Mouse (Mus musculus): Measurements from ENCODE around the gene Togaram1.

Togaram1 gene

DNA sequence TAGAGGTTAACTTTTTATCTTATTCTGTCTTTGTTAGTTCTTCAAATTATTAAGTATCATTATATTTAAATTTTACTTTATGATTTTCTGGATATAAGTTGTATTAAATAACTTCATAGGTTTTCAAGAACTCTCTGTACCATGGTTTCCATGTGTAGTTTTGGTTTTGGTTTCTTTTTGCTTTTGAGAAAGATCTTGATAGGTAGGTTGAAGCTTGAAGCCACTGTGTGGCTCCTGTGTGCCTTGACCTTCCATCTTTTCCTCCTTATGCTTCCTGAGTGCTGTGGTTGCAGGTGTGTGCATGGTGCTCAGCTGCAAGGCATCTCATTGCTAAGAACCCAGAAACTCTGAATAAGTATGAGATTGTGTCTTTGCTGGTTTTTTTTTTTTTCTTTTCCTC, 83.2 kb downstream of the Togaram1 start:
- in situ Hi-C loops (cut with MboI, MseI): no loop called here

DNA sequence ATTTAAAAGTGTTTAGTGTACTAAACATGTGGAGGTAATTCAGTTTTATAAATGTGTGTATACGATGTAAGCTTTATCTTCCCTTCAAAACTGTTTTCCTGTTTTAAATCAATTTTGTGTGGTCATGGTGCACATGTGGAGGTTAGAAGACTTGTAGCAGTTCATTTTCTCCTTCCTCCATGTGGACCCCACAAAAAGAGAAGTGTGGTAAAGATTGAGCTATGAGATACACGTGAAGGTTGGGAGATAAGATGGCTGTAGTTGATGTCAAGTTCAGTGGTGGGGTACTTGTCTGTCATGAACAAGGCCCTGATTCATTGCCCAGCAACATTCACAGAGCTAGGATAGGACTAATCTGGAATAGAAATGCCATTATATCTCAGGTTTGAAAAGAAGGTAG, 92.6 kb downstream of the Togaram1 start:
- in situ Hi-C loops (cut with MboI, MseI): no loop called here

DNA sequence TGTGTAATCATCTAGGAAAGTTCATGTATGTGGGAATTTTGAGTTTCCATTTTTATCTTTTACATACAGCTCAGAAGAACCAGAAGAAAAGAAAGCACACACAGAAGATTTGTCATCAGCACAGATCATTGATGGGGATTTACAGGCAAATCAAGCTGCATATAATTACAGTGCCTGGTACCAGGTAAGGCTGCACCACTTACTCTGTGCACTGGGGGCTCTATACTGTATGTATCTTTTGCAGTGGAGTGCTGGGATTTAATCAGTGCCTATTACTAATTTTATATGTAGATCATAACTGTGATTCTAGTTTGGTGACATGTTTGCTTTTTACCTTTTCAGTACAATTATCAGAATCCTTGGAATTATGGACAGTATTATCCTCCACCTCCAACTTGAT, 95.5 kb downstream of the Togaram1 start:
- in situ Hi-C loops (cut with MboI, MseI): no loop called here

DNA sequence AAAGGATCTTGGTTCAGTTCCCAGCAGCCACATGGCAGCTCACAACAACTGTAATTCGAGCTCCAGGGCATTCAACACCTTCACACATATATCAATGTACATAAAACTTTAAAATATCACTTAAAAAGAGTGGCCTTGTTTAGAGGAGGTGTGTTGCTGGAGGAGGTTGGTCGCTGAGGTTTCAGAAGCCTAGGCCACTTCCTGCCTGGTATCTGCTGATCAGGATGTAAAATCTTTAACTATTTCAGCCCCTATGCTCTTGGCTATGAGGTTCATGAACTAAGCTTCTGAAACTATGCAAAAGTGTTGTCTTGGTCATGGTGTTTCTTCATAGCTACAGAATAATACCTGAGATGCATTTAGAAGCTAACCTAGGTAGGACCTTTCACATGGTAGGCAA, 99.6 kb downstream of the Togaram1 start:
- in situ Hi-C loops (cut with MboI, MseI): loop anchor here in 1 of 2 experiments (5.0 kb wide), 1 partner anchor 98 kb away; the partner anchor contains the start of genes Klhl28 and Togaram1

DNA sequence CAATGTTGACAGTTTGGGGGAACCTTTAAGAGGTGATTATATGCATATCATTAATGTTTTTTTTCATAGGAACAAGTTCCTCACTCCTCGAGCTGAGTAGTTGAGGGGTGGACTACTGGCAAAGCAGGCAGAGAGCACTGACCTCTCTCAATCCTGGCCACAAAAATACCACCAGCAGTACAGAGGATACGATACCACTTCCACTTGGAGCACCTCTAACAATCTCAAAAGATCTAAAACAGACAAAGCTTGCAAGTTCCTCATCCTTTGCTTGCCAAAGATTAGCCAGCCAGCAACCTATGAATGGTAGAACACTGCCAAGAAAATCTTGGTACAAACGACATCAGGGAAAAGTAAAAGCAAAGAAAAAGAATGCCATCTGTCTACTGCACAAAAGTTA, 100.6 kb downstream of the Togaram1 start:
- in situ Hi-C loops (cut with MboI, MseI): loop anchor here in 1 of 2 experiments (5.0 kb wide), 1 partner anchor 99 kb away; the partner anchor contains the start of genes Klhl28 and Togaram1

DNA sequence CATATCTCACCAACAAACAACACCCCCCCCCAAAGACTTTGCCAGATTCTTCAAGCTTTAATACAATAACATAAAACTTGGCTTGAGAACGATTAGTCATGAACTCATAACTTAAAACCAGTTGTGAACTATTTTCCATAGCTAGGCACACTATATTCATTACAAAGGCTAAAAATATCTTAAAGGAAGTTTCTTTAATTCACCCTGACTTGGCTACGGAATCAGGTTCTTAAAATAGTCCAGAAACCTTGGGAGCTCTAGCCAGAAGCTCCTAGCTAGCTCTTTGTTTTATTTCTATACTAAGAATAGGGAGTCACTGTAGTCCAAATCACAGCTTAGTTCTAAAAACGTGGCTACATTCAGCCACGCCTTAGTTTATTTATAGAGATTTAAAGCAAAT, 102.8 kb downstream of the Togaram1 start:
- in situ Hi-C loops (cut with MboI, MseI): loop anchor here in 1 of 2 experiments (5.0 kb wide), 1 partner anchor 101 kb away; the partner anchor contains the start of genes Klhl28 and Togaram1
